Mouse (Mus musculus) left cerebral cortex, adult 18-20 months (tissue): Measurements from ENCODE around the gene Phf12. TPM values are rescaled to one million over a fixed set of nuclear protein-coding genes. Genes with fewer than 3 reads are reported as not detected.

Source experiments
- DNase-seq, 2 experiments: peaks; one replicate each; pipeline ENCODE4 v3.0.0; 2021 to 2022; ENCODE audit warnings: low spot score in 2 of 2, mixed read lengths in 1 of 2
- total RNA-seq, 2 experiments: library from RNA; stranded (reverse); gene quantifications; 2 replicates each; pipeline ENCODE4 v1.2.3; 2021

Gene Phf12
- total RNA-seq, 2 experiments from 2014 or later, result 51.6 to 54.0 TPM

DNA sequence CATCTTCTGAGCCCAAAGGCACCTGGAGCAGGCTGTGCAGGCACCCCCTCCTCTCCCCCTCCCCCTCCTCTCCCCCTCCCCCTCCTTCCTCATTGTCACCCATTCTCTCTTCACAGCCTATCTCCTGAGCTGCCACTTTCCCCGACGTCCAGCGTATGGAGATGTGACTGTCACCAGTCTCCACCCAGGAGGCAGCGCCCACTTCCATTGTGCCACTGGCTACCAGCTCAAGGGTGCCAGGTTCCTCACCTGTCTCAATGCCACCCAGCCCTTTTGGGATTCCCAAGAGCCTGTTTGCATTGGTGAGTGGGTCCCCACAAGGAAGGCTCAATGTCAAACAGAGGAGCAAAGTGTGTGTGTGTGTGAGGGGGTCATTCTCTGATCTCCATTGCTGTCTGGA is 13.8 kb upstream of the Phf12 start:
- no peak for DNase-seq

DNA sequence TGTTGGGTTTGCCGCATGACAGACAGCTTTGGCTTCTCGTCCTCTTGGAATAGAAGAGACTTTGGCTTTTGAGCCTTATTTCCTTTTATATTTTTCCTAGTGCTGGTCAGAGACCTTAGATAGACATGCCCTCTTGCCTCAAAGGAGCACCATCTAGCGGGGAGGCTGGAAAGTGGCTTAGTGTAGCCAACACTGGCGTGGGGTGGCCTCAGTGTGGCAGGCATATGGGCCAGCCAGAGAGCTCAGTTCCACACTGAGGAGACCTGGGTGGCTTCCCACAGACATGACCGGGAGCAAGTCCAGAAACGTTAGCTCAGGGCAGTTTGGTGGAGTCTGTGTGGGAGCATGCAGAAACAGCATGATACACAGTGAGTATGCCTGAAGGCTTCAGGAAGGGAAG is 11.8 kb upstream of the Phf12 start:
- no peak for DNase-seq

DNA sequence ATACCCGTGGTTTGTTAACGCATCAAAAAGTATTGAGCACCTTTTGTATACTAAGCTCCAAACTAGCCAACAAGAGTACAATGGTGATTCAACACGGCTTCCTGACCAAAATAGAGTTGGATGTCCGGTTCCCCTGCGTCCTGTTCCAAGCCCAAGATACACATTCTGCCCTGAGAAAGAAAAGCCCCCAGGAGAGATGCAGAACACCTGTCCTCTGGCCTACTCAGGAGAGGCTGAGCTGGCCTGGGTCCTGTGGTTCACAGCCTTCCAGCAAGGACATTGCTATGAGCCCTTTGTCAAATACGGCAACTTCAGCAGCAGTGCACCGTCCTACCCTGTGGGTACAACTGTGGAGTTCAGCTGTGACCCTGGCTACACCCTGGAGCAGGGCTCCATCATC is 9.0 kb upstream of the Phf12 start:
- DNase-seq, result no peak

DNA sequence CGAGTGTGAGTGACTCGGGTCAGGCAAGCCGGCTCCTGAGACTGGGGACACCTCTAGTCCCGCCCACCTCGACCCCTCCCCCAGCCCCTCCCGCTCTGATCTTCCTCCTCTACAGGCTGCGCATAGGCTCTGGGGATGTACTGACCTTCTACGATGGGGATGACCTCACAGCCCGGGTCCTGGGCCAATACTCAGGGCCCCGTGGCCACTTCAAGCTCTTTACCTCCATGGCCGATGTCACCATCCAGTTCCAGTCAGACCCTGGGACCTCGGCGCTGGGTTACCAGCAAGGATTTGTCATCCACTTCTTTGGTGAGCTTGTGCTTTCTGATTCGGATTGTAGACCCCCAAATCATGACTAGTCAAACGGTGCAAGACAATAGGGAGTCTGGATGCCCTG is 8.2 kb upstream of the Phf12 start:
- no peak for DNase-seq

DNA sequence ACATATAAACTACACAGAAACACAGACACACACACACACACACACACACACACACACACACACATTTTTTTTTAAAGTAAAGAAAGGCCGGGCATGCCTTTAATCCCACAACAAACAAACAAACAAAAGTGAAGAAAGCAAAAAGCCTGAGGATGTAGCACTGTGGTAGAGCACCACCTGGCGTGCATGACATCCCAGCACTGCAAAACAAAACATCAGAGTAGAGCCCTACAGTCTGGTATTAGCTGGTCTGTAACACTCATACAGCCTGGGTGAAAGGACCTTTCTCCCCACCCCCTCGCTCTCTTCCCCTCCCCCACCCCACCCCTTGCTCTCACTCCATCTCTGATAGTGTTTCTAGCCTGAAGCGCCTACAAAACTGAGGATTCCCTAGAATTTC is 6.7 kb upstream of the Phf12 start:
- no peak for DNase-seq

DNA sequence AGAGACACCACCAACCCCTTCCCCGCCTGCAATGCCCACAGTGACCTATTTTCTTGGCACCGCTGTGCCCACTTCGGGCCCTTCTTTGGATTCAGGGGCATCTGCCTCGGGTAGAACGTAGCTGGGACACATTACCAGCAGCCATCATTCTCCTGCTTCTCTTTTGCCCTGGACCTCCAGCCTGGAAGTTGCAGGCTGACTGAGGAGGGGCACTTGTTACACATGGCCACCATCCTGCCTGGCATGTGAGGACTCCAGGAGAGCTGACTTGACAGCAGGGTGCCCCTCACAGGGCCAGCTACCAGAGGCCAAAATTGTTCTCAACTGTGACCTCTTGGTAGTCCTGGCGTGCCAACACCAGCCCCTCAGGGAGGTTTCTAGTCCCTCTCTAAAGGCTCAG is 4.4 kb upstream of the Phf12 start:
- no peak for DNase-seq

DNA sequence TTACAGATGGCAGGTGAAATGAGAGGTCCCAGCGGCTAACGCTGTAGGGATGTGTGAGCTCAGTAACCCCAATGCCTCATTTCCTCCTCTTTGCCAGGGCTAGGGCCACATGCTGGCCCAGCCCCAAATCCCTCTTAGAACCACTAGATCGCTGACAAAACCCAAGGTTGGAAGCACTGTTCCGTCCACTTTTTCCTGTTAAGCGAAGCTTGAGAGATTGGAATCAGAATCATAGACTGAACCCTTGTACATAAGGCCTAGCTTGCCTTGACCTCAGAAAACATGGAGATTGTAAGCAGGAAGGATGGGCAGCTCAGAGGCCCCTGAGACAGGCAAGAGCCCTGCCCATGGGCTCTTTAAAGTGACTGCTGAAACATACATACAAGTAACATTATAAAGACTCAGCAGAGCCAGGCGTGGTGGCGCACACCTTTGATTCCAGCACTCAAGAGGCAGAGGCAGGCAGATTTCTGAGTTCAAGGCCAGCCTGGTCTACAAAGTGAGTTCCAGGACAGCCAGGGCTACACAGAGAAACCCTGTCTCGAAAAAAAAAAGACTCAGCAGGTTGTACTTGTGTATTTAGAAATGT is 3.2 kb upstream of the Phf12 start:
- DNase-seq, result no peak

DNA sequence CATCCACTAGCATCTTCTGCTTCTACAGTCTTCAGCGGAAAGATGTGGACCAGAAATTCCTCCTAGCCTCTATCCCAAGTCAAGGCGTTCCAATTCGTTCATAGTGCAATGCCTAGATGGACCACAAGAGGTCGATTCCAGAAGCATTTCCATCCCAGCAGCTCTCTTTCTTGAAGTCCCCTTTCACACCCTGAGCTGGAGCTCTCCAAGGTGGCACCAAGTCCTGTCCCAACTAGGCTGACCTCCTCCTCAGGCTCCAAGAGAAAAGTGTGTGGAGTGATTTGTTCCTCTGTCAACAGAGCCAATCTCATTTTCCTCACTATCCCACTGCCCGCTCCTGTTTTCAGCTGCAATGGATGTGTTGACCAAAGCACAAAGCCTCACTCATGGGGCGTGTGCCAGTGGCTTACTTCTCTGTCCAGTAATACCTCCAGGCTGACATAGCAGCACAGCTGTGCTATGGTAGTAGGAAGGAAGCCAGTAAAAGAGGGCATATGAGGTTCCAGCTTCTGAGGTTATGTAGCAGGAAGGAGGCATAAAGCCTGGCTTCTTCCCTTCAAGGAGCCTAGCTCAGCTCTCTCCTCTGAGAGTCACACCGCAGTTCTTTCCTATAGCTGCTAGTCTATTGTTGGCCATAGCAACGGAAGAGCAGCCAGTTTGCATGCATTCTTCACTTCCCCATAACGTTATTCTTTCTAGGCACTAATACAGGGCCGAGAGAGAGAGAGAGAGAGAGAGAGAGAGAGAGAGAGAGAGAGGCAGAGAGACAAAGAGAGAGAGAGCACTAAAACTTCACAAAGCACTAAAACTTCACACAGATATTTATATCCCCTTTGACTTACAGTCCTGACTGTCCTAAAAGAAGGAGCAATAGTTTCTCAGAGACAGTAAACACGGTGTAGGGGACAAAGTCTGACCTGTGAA is 2.0 kb upstream of the Phf12 start:
- peak; percentile 61 to 62 for DNase-seq

DNA sequence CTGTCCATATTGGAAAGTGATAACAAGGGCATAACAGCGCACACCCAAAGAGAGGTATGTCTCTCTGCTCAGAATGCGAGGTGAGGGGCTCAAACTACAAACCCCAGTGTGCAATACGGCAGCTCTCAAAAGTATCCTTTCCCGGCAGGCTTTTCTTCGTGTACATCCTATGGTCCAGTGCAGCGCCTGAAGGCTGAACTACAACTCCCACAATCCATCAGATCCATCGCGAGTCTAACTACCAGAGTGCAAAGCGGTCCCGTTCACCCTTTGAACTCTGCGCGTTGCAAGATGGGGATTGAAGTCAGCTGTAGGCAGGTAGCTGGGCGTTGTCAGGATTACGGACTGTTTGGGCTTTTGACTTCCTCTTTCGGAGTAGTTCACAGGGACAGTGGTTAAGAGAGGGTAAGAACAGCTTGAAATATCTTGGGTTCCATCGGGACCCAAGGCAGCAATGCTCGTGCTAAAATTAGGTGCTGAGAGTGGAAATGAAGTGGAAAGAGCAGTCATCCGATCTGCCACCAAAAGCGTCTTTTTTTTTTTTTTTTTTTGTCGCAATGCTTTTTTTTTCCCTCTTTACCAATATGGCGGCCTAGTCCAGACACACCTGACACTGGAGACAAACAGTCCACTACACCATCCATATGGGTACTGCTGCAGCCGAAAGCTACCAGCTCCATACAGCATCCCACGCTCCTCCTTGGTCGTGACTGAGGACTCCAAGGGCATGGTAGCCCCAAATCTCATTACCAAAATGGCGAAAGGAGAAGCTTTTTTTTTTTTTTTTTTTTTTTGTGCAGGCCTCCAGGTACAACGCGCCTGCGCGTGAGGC is 729 bp upstream of the Phf12 start:
- peak; percentile 93 to 95 for DNase-seq

DNA sequence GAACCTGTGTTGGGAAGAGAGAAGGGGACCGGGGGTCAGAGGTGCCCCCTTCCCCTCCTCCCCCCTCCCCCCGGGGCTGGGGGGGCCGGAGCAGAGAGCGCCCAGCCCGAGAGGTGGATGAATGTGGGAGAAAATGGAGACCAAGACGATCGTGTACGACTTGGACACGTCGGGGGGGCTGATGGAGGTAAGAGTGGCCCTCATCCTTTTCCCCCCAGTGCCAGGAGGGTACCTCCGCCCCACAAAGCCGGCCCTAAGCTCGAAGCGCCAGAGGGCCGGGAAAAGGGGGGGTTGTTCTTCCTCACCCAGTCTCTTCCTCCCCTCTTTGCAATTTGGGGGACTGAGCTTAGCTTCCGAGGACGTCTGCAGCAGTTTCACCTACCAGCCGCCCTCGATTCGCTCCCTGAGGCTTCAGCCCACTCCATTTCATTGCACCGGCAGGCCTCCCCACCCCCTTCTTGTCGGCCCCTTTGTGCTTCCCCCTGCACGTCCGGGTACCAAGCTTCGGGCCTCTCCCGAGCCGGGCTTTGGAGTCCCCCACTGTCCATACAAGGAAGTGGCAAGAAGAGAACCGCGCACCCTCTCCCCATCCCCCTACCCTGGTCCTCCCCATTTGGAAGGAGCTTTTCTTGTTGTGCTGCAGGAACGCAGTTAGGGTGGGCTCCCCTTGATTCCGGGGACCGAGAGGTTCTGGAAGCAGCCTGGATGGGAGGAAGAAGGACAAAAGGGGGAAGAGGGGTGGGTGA is 810 bp downstream of the Phf12 start:
- peak; percentile 27 to 39 for DNase-seq

DNA sequence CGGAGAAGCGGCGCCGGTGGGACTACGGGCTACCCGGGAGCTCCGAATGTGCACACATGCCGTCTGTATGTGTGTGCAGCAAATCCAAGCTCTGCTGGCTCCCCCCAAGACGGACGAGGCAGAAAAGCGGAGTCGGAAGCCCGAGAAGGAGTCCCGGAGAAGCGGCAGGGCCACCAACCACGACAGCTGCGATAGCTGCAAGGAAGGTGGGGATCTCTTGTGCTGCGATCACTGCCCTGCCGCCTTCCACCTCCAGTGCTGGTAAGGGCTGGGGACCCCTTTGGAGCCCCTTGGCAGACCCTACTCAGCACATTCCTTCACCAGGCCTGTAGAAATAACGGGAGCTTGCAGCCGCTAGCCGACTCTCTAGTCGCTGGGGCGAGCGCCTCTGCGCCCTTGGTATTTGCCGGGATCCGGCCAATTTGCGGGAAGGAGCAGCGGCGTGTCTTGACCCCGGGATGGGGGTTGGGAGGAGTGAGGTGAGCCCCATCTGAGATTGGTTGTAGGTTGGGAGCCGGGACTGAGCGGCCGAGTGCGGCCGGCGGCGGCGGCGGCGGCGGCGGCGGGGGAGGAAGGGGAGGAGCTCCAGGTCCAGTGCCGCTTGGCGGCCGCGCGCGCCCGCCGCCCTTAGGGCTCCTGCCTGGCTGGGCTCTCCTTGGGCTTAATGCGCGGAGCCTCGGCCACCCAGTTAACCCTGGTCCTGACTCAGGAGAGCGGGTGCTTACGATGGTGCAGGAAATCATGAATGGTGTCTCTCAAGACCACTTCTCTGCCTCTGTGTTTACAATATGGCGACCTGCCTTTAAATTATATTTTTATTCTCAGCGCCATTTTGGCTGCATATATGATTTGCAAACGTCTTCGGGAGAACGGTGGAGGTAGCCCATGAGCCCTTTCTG is 1.6 kb downstream of the Phf12 start:
- DNase-seq, result peak; percentile 48 to 68

DNA sequence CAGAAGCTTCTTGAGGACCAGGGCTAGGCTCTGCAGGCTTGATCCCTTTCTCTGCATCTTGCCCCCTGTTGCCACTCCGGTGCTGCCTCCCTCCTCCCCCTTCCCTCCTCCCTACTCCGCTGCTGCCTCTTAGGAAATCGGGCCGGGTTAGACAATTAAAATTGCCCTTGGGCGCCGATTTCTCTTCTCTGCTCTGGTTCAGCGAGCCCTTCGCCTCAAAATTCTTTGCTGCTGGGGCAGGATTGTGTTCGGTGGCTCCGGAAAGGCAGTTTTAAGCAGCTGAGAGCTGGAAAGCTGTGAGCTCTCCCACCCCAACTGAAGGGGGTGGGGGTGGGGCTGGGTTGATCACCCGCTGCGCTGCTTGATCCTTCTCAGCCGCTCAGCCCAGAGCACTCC is 2.3 kb downstream of the Phf12 start:
- DNase-seq, result peak; percentile 36 to 52

DNA sequence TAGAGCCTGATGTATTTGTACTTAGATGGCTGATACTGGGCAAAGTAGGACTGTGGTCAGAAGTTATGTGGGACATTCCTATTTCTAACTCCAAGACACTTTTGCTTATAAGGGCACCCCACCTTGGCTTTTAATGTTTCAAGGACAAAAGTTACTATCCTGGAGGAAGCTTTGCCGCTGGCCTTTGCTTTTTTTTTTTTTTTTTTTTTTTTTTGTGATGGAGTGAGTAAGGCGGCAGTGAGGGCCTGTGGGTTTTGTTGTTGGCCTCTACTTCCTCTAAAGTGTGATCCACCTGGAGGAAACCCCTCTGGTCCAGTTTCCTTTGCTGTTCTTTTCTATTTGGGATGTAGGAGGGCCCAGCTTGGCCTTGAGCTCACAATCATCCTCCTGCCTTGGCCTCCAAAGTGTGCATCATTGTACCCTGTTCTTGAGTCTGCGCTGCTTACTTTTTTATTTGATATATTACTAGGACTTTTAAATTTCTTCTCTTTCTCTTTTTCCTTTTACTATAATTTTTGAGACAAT is 3.0 kb downstream of the Phf12 start:
- no peak for DNase-seq

DNA sequence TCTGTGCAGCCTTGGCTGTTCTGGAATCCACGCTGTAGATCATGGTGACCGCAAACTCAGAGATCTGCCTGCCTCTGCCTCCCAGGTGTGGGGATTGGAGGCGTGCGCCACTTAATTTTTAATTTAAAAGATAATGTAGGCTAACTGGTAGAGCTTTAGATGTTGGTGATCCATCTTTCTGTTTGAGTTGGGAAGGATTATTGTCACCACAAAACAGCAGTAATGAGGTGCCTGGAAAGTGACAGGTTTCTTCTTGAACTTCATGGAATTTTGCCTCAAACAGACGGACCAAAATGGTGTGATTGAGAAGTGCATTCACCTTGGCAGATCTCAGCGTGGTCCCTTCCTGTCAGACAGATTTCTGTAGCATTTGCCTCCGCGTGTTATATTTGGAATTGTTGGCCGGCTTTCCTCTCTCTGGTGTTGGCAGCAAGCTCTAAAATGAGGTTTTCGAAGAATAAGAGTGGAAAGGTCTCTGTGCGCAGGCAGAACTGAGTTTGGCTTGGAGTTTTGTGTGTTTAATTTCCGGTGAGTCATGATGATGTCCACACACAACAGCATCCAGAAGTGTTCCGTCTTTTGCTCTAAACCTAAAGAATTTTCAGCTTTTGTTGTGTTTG is 6.6 kb downstream of the Phf12 start:
- DNase-seq, result peak in 1 of 2 experiments; percentile 56

DNA sequence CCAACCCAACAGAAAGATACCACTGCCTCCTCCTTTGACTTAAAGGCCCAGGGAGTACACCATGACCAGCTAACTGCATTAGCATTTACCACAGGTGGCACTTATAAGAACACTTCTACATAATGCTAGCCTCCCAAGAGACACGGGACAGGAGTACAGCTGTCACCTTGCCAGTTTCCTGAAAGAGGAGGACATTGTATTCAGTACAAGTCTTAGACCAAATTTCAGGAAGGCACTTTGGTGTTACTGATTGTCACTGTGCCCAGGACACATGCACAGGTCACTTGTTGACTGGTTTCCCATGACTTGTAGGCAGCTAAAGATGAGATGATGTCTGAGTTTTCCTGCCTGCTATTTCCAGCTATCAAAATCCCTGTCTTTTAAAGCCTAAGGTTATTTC is 13.0 kb downstream of the Phf12 start:
- no peak for DNase-seq

DNA sequence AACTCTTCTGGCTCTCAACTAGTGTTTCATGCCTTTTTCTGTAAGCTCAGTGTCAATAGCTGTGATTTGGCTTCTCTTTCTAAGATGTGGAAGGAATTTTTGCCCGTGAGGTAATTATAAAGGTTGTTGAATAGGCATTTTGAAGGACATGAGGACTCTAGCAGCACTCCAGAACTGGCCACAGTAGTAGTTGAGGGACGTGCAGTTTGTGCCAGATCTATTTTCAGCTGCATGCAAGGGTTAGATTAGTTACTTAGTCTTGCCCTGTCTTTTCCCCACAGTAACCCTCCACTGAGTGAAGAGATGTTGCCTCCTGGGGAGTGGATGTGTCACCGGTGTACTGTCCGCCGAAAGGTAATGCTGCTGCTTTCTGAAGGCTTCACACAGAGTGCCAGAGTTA is 23.9 kb downstream of the Phf12 start:
- no peak for DNase-seq

DNA sequence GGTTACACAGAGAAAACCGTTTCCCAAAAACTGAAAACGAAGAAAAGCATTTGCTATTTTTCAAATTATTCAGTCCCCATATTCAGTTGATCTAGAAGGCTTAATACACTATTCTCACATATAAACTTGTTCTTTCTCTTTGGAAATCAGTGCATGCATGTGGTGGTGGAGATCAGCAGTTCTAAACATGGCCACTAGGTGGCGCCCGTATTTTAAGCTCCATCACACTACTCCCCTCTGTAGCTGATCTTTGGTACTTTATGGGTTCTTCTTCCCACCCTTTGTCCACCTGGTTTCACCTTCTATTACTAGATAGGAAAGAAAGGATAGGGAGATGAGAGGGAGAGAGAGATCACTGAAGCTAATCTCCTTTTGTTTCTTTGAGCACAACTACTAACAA is 37.1 kb downstream of the Phf12 start:
- DNase-seq, result peak; percentile 73 to 82

DNA sequence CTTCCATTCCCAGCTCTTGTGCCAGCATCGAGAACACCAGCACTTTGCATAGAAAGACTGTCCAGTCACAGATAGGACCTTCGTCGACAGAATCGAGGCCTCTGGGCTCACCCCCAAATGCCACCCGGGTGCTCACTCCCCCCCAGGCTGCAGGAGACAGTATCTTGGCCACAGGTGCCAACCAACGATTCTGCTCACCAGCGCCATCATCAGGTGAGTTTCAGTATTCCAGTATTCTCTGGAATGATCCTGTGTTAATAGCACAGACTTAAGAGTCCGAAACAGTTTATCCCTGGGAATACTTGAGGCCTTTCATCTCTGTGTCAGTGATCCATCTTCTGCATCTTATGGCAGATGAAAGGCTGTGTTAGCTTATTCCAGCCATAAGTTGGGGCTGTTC is 41.1 kb downstream of the Phf12 start:
- no peak for DNase-seq

DNA sequence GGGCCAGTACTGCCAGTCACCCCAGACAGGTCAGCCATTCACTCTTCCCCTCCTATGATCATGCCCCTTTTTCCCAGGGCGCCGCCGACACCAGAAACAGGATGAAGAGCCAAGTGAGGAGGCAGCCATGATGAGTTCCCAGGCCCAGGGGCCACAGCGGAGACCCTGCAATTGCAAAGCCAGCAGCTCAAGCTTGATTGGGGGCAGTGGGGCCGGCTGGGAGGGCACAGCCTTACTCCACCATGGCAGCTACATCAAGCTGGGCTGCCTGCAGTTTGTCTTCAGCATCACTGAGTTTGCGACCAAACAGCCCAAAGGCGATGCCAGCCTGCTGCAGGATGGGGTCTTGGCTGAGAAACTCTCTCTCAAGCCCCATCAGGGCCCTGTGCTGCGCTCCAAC is 46.7 kb downstream of the Phf12 start:
- no peak for DNase-seq
